Mouse (Mus musculus) kidney, adult 18-20 months (tissue): ENCODE measurements around the gene Cpt1a.
A peak's percentile ranks its signal among the peaks of the same experiment; 100 is the strongest.

ENCODE experiments used
- DNase-seq: peaks from one replicate; pipeline ENCODE4 v3.0.0; 2021

Gene Cpt1a

DNA sequence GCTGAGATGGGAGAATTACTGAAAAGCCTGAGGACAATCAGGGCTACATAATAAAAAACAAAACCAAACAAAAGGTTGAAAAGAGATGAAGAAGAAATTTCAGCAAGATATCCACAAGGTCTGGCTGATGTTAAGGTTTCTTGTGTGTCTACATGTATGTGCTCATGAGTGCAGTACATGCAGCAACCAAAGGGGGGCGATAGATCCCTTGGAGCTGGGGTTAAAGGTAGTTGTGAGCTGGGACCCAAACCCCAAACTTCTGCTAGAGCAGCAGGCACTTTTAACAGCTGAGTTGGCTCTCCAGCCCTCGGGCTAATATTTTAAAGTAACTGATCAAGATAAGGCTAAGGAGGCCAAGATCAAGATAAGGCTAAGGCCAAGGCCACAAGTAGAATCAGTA is 51.9 kb downstream of the Cpt1a start:
- no peak for DNase-seq

DNA sequence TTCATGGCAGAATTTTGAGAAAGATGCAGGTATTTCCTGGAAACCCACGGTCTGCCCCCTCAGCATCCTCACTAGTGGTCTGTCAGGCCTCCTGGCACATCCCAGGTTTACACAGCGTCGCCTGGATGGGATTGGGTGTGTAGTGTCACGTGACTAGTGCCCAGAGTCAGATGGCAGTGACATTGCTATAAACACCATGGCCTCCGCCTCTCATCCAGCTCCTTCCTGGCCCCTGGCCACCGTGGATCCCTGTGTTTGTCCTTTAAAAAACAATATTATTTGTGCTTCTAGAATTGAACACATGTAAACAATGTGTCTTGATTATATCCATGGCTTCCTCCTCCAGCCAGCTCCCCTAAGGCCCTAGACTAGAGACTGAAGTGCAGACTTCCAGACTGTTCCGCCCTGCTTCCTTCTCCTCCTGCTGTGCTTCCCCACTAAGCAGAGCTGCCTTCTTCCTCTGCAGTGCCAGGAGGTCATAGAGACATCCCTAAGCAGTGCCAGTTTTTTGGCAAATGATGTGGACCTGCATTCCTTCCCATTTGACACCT is 53.9 kb downstream of the Cpt1a start:
- no peak for DNase-seq

DNA sequence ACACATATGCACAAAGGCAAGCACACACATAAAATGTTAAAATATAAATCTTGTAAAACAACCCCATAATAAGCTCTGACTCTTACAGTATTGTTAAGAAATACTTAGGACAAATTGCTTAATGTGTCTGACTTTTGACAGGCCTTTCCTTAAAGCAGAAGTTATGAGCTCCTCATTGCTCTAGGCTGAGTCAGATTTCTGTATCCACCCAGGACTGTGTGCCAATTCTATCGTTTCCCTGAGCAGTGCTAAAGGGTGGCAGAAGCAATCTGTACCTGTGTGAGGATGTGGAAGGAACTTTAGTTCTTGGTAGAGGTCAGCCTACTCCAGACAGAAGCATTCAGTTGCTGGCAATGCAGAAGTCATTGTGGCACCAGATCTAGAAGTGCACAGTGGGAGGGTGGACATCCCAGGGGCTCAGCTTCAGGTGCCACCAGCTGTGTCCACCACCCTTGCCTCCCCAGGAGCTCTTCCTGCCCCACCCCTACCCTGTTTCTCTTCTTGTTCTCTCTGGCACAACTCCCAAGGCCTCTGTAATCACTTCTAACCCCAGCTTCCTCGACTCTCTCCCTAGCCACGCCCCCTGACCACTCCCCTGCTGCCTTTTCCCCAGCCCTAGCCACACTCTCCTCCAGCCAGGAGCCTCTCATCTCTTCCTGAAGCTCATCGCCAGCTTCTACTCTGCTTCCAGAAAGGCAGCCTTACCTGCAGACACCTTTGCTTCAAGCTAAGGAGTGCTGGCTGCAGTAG is 55.0 kb downstream of the Cpt1a start:
- DNase-seq, result no peak

DNA sequence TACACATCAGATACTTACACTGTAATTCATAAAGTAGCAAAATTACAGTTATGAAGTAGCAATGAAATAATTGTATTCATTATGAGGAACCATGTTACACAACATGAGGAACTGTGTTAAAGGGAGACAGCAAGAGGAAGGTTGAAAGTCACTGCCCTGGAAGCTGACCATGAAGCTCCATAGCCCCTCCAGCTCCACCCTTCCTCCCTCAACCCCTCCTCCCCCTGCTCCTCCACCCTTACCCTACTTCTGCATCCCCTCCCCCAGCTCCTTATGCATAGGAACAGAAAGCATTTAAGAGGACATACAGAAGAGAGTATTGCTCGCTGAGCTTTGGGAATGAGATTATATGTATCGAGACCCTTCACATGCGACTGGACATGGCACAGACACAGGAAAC is 56.5 kb downstream of the Cpt1a start:
- no peak for DNase-seq

DNA sequence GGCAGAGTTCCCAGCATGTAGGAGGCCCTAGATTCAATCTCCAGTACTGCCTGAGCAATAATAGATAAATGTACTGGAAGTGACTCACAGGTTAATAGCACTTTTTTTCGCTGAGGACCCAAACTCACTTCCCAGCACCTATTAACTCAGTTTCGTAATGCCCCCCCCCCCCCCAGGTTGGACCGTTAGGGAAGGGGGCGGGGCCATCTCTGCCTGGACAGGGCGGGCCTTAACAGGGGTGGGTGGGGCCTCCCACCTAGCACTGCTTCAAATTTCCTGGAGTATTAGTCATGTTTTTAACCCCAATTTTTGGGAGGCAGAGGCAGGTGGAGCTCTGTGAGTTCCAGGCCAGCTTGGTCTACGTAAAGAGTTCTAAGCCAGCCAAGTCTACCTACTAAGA is 65.9 kb downstream of the Cpt1a start:
- DNase-seq, result no peak

DNA sequence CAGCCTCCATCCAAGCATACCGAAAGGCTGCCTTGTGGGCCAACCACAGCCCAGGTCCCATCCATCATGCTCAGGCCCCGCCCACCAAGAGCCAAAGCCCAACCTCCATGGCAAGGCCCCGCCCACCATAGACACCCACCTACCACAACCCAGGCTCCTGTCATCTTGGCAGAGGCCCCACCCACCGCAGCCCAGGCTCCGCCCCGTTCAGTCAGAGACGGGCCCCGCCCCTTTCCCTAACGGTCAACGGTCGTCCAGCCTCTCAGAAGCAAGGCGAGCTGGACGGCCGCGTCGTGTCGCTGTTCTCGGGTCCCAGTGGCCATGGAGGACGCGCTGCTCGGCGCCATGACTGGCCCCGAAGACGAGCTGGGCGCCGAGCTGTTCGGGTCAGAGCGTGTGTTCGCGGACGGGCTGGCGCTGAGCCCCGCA is 66.5 kb downstream of the Cpt1a start, which contains the start of gene Tesmin:
Tesmin (plus strand) TSS at position 229 of the 429 bp plus-strand sequence.
- peak; percentile 90 for DNase-seq

DNA sequence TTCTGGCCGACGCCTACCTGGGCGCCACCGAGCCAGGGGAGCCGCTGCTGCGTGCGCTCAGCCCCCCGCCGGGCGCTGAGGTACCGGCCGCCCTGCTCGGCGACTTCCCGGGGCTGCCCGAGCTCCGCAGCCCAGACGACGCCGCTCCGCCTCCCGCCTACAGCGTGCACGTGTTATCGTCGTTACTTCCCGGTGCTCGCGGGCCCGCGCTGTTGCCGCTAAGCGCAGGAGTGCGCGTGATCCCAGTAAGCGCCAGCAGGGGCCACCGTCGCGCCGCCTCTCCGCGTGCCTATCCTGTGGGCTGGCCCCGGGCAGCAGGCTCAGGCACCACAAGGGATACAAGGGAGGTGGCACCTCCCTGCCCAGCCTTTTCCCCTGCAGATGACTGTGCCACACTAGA is 67.0 kb downstream of the Cpt1a start:
- peak; percentile 90 for DNase-seq

DNA sequence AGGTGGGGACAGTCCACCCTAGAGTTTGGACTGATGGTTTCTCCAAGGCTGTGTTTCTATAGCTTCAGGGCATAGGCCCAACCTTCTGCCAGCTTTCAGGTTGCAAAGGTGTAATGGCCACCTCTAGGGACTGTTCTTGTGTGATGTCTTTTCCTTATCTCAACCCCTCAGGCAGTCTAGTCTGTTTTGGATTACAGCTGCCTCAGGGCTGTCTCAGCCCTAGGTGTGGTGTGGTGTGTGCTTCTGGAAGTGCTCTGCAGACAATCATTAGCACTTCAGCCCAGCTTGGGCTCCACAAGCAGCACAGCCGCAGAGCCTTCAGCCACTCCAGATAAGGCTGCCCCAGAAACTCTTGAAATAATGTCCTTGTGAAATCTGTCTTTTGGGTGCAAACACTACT is 70.2 kb downstream of the Cpt1a start:
- DNase-seq, result no peak

DNA sequence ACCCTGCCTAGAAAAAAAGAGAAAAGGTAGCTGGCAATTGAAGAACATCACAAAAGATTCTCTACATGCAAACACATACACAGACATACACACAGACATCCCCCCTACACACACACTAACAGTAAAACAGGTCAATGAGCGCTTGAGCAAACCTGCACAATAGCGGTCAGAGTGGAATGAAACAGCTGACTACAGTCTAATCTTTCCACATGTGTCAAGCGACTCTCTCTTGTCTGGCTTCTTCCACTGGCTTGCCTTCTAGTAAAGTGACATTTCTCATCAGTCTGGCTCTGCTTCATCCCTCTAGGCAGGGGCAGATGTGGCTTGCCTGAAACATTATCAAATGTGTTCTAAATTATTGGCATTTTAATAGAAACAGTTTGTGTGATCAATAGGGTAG is 72.1 kb downstream of the Cpt1a start:
- DNase-seq, result no peak

DNA sequence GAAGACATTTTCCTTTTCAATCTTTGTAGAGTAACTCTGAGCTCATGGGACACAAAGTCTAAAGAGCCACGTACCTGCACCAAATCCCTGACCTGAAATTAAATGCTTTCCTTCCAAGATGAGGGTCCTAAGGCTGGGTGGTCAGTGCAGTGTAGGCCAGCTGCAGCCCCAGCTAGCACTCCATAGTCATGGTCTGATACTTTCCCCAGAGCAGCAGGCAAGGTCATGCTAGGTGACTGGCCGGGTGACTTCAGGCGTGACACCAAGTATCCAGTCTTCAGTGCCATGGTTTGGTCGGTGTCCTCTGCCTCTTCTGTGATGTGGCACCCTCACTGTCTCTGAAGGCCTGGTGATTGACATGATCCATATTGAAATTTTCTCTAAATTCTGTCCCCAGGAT is 77.9 kb downstream of the Cpt1a start:
- DNase-seq, result no peak

DNA sequence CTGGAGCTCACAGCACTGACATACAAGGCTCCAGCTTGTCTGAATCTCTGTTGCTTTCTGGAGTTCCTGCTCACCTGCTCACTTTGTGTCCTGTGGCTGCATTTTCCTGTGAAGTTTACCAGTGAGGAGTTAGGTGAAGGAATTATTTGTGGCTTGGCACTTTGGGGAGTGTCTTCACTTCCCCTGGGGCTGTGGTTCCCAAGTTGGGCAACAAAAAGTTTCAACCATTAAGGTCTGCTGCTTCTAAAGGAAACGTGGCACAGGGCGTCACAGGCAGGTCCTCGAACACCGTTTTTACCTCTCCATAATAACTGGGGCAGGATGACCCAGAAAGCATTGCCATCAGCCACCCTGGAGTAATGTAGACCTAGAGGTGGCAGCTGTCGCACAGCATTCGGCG is 79.4 kb downstream of the Cpt1a start:
- DNase-seq, result no peak

DNA sequence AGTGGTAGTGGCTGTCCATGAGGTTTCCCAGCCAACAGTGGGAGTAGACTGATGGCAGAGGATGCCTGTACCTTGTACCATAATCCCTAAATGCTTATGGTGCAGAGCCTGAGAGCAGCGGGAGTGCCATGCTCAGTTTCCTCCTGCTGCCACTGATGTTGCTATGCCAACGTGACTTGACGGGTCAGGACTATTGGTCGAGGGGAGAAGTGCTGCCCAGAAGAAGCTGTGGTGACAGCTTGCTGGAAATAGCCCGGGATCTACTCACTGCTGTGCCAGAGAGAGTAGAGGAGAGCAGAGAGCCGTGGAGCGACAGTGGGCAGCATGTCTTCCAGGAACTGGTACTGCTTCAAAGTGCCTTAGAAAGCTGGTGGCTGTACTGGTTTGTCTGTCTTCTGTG is 79.8 kb downstream of the Cpt1a start:
- DNase-seq, result no peak

DNA sequence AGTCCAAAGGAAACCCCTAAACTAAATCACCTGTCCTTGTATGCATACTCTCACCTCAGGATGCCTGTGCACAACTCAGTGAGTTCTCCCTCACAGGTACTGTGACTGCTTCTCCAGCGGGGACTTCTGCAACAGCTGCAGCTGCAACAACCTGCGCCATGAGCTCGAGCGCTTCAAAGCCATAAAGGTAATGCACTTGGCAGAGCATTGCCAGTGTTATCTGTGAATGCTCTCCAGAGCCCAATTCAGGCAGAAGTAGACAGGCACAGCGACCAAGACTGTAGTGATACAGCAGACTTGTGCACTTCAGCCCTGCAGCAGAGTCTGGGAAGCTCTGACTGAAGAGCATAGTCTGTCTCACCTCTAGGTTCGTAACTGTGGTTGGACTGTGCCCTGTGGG is 80.3 kb downstream of the Cpt1a start:
- DNase-seq, result no peak

DNA sequence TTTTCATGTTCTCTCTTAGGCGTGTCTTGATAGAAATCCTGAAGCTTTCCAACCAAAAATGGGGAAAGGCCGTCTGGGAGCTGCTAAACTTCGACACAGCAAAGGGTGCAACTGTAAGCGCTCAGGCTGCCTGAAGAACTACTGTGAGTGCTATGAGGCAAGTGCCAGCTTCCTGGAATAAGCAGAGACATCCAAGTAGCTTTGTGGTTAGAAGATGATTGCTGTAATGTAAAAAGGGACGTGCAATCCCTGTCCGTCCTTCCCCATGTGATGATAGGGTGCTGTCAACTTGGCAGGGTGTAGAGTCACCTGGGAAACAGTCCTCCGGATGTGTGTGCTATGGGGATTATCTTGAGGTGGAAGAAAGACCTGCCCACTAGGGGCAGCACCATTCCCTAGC is 81.9 kb downstream of the Cpt1a start:
- DNase-seq, result no peak

DNA sequence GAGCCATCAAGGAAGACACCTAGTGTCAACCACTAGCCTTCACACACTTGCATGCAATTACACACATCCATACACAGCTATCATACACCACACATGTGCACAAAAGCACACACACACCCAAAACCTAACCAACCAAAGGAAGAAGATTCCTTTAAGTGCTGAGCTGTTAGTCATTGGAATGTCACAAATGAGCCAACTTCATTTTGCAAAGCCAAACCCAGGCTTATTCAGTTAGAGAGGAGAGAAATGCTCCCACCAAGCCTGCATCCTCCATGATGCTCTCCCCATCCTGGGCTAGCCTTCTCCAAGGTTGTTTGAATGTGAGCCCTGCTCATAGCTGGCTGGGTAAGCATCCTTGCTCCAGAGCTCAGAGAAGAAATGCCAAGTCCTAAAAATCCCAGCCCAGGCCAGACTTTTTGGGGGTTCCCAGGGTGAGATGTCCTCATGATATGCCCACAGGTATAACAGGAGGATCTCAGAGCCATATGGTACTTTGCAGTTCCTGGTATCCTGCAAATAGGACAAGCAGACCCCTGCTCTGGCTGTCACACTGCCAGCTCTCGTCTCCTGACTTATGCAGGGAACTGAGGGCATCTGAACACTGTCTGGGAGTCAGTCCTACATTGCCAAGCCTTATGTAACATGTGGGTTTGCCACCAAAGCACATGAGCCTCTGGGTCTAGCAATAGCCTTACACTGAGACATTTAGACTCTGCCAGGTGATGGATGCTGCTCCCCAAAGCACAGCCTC is 83.6 kb downstream of the Cpt1a start:
- DNase-seq, result no peak

DNA sequence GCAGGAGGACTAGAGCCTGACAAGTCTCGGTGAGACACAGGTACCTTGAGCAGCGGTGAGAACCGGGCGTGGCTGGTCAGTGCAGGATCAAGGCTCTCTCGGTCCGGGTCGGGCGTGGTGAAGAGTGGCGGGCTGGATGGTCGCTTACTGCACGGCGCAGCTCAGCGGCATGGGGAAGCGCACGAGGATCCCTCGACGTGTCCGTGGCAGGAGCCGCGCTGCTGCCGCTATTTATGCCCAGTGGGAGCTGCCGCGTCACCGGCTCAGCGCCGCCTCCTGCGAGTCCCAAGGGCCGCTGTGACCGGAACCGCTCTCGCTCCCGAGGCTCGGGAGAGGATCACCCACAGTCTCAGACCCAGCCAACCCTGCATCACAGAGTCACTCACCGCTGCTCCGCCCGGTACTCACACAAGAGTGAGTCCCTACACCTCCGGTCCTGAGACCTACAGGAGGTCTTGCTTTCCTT is 92.2 kb downstream of the Cpt1a start, which contains the start of gene Gal:
Gal (minus strand) TSS at position 277 of the 466 bp plus-strand sequence.
- DNase-seq, result peak; percentile 11

DNA sequence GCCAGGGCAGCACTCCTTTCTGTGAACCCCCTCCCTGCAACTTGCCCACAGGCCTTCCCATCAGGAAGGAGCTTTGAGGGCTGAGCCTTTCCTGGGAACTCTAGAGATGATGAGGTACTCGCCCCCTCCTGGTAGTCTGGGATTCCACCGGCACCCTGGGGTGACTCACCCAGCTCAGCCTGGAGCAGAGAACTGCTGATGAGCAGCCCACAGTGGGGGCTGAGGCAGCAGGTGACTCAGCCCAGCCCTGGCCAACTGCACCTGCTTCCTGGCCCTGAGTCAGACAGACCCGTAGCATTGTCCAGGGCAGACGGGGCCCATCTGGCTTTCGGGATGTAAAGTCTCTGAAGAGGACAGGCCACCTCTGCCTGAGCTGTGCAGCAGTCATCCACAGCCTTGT is 97.1 kb downstream of the Cpt1a start:
- no peak for DNase-seq

DNA sequence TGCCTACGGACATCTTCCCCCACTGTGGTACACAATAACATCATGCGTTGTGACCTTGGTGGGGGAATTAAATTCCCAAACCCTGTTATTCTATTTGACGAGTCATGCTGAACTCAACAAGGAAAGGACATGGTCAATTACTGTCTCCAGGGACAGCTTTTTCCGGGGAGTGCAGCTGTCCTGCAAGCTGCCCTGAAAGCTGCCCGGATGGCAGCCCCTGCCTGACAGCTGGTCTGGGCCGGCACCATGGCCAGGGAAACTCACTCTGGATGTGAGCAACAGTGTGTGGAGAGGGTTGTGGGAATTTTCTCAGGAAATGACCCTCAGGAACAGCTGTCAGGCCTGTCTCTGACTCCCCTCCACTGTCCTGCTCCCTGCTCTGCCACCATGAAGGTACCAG is 100.4 kb downstream of the Cpt1a start:
- no peak for DNase-seq

DNA sequence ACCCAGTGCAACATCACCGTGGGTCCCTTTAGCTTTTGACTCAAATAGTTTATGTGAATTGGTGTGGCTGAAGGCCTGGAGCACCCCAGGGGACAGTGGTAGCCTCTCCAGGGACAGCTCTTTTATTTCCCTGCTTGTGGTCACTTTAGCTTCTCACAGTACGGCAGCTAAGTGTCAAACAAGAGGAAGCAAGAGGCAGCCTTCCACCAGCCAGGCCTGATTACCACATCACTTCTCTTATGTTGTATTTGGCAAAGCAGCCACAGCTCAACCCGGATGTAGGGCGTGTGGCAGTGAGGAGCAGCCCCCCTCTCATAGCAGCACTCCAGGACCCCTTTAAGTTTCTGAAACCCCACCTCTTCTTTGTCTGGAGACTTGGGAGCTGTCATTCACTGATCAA is 100.8 kb downstream of the Cpt1a start:
- no peak for DNase-seq

DNA sequence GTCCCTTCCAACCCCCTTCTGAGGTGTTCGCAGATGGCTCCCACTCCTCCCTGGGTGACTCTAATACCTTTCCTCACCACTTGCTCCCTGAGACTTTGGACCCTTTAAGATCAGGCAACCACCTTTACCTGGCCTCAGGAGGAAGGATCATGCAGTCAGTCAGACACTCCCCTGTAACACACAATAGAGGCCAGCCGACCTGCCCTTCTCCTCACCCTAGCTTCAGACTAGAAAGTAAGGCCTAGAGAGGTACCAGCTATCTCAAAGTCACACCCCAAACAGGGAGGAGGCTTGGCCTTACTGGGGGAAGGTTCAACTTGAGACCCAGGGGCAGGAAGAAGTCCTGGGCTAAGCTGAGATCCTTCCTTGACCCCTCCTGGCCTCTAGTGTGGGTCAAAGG is 102.1 kb downstream of the Cpt1a start:
- DNase-seq, result no peak

DNA sequence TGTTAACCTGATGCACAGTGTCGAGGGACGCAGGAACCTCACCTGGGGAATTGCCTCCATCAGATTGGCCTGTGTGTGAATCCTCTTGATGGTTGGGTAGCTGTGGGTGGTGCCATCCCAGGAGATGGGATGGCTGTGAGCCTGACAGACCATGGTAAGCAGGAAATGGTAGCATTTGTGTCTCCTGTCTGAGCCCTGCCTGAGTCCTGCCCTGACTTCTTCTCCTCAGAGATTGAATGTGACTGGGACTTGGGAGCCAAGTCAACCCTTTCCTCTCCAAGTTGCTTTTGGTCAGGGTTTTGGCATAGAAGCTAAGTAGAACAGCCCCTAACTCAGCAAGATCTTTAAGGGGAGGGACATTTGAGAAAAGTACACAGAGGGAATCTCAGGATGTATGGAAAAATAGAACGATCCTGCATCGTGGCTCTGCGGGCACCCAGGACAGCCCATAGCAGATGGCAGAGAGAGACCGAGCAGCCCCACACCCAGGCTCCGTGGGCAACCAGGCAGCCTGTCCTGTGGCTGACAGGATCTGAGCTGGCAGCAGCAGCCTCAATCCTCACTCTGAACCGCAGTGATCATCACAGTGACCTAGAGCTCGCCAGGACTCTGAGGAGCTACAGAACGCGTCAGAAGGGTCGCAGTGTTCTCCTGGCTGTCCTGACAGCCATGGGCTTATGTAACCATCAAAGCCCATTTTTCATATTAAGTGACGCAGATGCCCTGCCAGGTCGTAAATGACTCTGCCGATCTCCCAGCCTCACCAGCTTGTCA is 106.1 kb downstream of the Cpt1a start:
- no peak for DNase-seq

DNA sequence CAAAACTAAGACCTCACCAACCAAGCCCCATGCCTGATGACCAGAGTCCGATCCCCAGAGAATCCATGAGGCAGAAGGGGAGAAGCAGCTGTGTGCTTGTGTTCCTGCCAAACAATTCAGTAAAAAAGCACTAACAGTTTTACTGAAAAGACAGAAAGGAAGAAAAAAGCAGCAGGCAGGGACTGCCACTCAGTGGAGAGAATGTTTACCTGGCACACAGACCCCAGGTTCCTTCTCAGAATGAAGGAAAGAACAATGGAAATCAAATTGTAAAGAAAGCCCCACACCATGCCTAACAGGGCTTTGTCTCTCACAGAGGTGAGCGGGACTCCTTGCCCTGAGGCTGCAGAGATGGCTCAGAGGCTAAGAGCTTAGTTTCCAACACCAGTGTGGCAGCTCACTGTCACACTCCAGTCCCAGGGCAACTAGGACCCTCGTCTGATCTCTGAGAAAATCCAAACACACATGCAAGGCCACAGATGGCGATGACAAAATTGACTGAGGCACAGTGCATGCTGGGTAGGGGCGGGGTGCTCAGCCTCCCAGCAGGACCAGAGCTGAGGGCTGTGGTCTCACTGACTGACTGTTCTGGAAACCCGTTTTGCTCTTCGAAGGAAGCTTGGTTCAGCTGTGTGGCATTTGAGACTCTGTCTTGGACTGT is 107.2 kb downstream of the Cpt1a start:
- no peak for DNase-seq

DNA sequence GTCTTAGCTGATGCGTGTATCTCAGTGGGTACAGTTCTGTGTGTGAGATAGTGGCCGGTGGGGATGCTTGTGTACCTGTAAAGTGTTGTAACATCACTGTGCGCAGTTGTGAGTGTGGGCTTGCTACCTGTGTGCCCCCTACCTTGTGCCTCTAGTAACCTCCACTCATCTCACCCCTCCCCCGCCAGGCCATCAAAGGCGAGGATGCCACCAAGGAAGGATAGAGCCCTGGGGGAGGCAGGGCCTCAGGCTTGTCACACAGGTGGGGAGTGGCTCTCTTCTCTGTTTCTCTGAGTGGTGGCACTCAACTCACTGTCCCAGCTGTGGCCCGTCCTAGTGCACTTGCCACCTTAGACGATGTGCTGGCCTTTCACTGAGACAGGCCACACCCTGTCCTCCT is 108.9 kb downstream of the Cpt1a start:
- DNase-seq, result no peak
